ENCODE assay signal across 38 mouse cellular contexts in the genomic region with DNA sequence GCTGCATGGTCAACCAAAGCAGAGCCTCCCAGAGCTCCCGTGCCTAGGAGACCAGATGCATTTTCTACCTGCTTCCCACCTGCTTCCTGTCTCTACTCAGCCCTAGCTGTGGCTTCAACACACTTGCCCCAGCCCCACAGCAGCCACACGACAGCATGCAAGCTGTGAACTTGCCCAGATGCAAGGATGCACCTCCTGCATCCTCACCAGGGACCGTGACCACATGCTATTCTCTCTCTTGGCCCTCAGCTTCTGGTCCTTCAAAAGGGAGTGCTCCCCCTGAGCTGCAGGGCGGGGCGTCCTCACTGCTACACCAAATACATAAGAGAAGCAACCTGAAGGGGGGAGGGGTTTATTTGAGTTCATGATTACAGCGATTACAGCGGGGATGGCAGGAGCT. TPM values are rescaled to one million over a fixed set of nuclear protein-coding genes. Genes with fewer than 3 reads are reported as not detected.
A peak's percentile ranks its signal among the peaks of the same experiment; 100 is the strongest.
DNase-seq lines count a peak whose midpoint lies in the region; ATAC-seq and TF ChIP-seq lines count a peak whose summit lies in the region.
"Had no signal": no experiment of that assay in that cellular context is flagged by ENCODE, and none has a peak within 500 bp of the region (broad histone marks: within the 10 kb centered on the region; RNA-seq: fewer than 3 reads in every experiment).

No protein-coding gene starts in this region.

- peak overlapping the region; percentile 61; the same call in 1 of the 2 replicates for H3K27ac ChIP-seq in CH12.LX (ENCODE audit: insufficient read depth, low read depth)
- H3K27ac ChIP-seq in stomach, embryonic 14.5 days (ENCODE audit: low read length) = no peak overlapping the region
- no peak overlapping the region for H3K27ac ChIP-seq in forebrain, postnatal 0 days (ENCODE audit: low read depth, low read length)
- H3K27ac ChIP-seq in layer of hippocampus, adult 2 months = no peak overlapping the region
- H3K27ac ChIP-seq: kidney, postnatal 0 days; limb, embryonic 13.5 days; lung, embryonic 15.5 days; midbrain, embryonic 10.5 days; midbrain, embryonic 15.5 days had no signal

- no peaks in the 10 kb centered on the region for H3K9me3 ChIP-seq in CH12.LX (replicated peaks; ENCODE audit: low read length)
- H3K9me3 ChIP-seq in stomach, embryonic 14.5 days (ENCODE audit: control insufficient read depth, low read depth, low read length) = no peaks in the 10 kb centered on the region
- no peaks in the 10 kb centered on the region for H3K9me3 ChIP-seq in forebrain, postnatal 0 days (ENCODE audit: low read length)
- H3K9me3 ChIP-seq: limb, embryonic 13.5 days; lung, embryonic 15.5 days; midbrain, embryonic 10.5 days; midbrain, embryonic 15.5 days had no signal

- 38% methylated on average over 7 of the region's 7 CpGs for WGBS in stomach, embryonic 14.5 days
- 50% methylated on average over 7 of the region's 7 CpGs for whole genome bisulfite sequencing in forebrain, postnatal 0 days

- DNase-seq in CD4-positive helper T cell, adult 2 months (ENCODE audit: low read depth, low spot score) = peak; percentile 38
- DNase-seq in CH12.LX (ENCODE audit: extremely low read depth) = no peak
- DNase-seq in thymus, postnatal 10 days (ENCODE audit: low spot score in 2 of 2) = peak; percentile 31 to 37
- no peak for DNase-seq in forebrain, postnatal 0 days
- DNase-seq in layer of hippocampus, adult 2 months (ENCODE audit: low spot score in 2 of 2) = no peak
- no peak for DNase-seq in cerebellum, postnatal 25 days
- DNase-seq in embryo, embryonic 10.5 days (ENCODE audit: low spot score) = no peak
- DNase-seq: adrenal gland, postnatal 10 days; cerebellum, adult 11 months; cerebellum, adult 9-10 months; gastrocnemius, postnatal 36 days; heart, adult 18-20 months; kidney, adult 8-10 months; layer of hippocampus, adult 9-11 months; right cerebral cortex, postnatal 4 days had no signal

- no peak for TF ChIP-seq CTCF in CH12.LX (conservative IDR thresholded peaks at IDR 0.05 in 1 of 2, IDR thresholded peaks at IDR 0.05 in 1 of 2; ENCODE audit: low read depth in 2 of 2, low read length in 2 of 2)
- TF ChIP-seq CTCF in forebrain, postnatal 0 days (IDR thresholded peaks at IDR 0.05; ENCODE audit: low read depth) = no peak
- TF ChIP-seq CTCF in layer of hippocampus, adult 2 months (conservative IDR thresholded peaks at IDR 0.05) = no peak

- H3K4me1 ChIP-seq in CH12.LX (ENCODE audit: control insufficient read depth in 1 of 2, insufficient read depth in 2 of 2) = peaks cover 62 to 83% of the 10 kb centered on the region in 2 experiments
- no peaks in the 10 kb centered on the region; the same call in 1 of the 2 replicates for H3K4me1 ChIP-seq in stomach, embryonic 14.5 days (ENCODE audit: control insufficient read depth, insufficient read depth, low read length)
- H3K4me1 ChIP-seq in forebrain, postnatal 0 days (ENCODE audit: insufficient read depth) = peaks cover 16% of the 10 kb centered on the region

- peak overlapping the region in 1 of 3 experiments; percentile 35 for H3K4me3 ChIP-seq in CH12.LX (replicated peaks in 1 of 3; ENCODE audit: low read depth in 2 of 3, low read length in 2 of 3, poor library complexity in 1 of 3)
- H3K4me3 ChIP-seq in stomach, embryonic 14.5 days (ENCODE audit: low read depth, low read length) = no peak overlapping the region
- no peak overlapping the region for H3K4me3 ChIP-seq in forebrain, postnatal 0 days (ENCODE audit: low read depth, low read length)
- H3K4me3 ChIP-seq in layer of hippocampus, adult 2 months = no peak overlapping the region
- H3K4me3 ChIP-seq: erythroblast, embryonic 14.5 days; limb, embryonic 13.5 days; lung, embryonic 15.5 days; midbrain, embryonic 10.5 days; midbrain, embryonic 15.5 days had no signal

- peaks cover 0 to 58% of the 10 kb centered on the region in 2 experiments for H3K36me3 ChIP-seq in CH12.LX (replicated peaks in 1 of 2; ENCODE audit: control insufficient read depth in 1 of 2, insufficient read depth in 1 of 2, low read length in 1 of 2)
- no peaks in the 10 kb centered on the region for H3K36me3 ChIP-seq in stomach, embryonic 14.5 days (ENCODE audit: control insufficient read depth, insufficient read depth, low read length)
- H3K36me3 ChIP-seq in forebrain, postnatal 0 days (ENCODE audit: insufficient read depth) = no peaks in the 10 kb centered on the region
- H3K36me3 ChIP-seq: G1E; limb, embryonic 13.5 days; lung, embryonic 15.5 days; midbrain, embryonic 10.5 days; midbrain, embryonic 15.5 days had no signal

- in situ Hi-C loops in CH12.LX (cut with MboI; ENCODE audit: low pct_ligation_motif_present, low pct_unique_long_range_greater_than_20kb, low sequenced_read_pairs) = no loop called here

- no peaks in the 10 kb centered on the region for H3K27me3 ChIP-seq in CH12.LX (replicated peaks)
- H3K27me3 ChIP-seq in stomach, embryonic 14.5 days (ENCODE audit: control insufficient read depth, insufficient read depth, low read length) = peaks cover 15% of the 10 kb centered on the region; the same call in 1 of the 2 replicates
- H3K27me3 ChIP-seq in forebrain, postnatal 0 days (ENCODE audit: insufficient read depth, low read length) = no peaks in the 10 kb centered on the region

- TF ChIP-seq POLR2A in CH12.LX (IDR thresholded peaks at IDR 0.05; ENCODE audit: low read depth, low read length) = no peak

- dilution Hi-C loops in CH12.LX (cut with MboI; ENCODE audit: extremely low pct_ligation_motif_present, extremely low pct_unique_long_range_greater_than_20kb, low sequenced_read_pairs) = no loop called here

- no peak overlapping the region; the same call in 1 of the 2 replicates for H3K9ac ChIP-seq in CH12.LX (ENCODE audit: insufficient read depth, low read depth)
- H3K9ac ChIP-seq in stomach, embryonic 14.5 days (replicated peaks; ENCODE audit: low read depth, low read length) = no peak overlapping the region
- H3K9ac ChIP-seq in forebrain, postnatal 0 days = no peak overlapping the region
- H3K9ac ChIP-seq: limb, embryonic 13.5 days; lung, embryonic 15.5 days; midbrain, embryonic 15.5 days had no signal

- TF ChIP-seq RAD21 in CH12.LX (IDR thresholded peaks at IDR 0.05; ENCODE audit: low read depth, low read length) = no peak

- peaks cover 83% of the 10 kb centered on the region for H3K79me2 ChIP-seq in CH12.LX (replicated peaks; ENCODE audit: control insufficient read depth, extremely low read depth, insufficient read depth, poor library complexity, severe bottlenecking)

- 0 out of 2 replicates have a peak overlapping the region, but pooled peaks have one; percentile 3 for H3K4me2 ChIP-seq in CH12.LX (ENCODE audit: insufficient read depth, low read depth, poor library complexity, severe bottlenecking)
- H3K4me2 ChIP-seq in stomach, embryonic 14.5 days (replicated peaks; ENCODE audit: low read depth, low read length) = no peak overlapping the region
- H3K4me2 ChIP-seq in forebrain, postnatal 0 days (ENCODE audit: low read depth) = no peak overlapping the region
- H3K4me2 ChIP-seq: heart, embryonic 11.5 days; limb, embryonic 13.5 days; liver, embryonic 11.5 days; lung, embryonic 15.5 days; midbrain, embryonic 15.5 days had no signal

- TF ChIP-seq EP300 in CH12.LX (IDR thresholded peaks at IDR 0.05; ENCODE audit: low read length) = no peak

- ATAC-seq in stomach, embryonic 14.5 days (ENCODE audit: insufficient number of reproducible peaks, insufficient read depth, low FRiP score, low read depth) = 0 out of 2 replicates have a peak, but pooled peaks have one; percentile 2
- ATAC-seq in forebrain, postnatal 0 days = no peak
- ATAC-seq: hindbrain, embryonic 16.5 days; intestine, embryonic 16.5 days; midbrain, embryonic 15.5 days had no signal

TF ChIP-seq in CH12.LX, 34 proteins besides CTCF, POLR2A, EP300 and RAD21:
- no peak for TF ChIP-seq TCF12 (IDR thresholded peaks at IDR 0.05; ENCODE audit: low read depth, low read length)
- TF ChIP-seq BHLHE40 (IDR thresholded peaks at IDR 0.05; ENCODE audit: low read depth, low read length) = peak; percentile 34; the same call in 1 of the 2 replicates

RNA-seq across cellular contexts. Expression of gene AL607142.1, which starts 27.8 kb away (rescaled TPM):
- total RNA-seq in CH12.LX (2012; rRNA removed) (not detected in 2 replicates), CH12.LX (2014; rRNA removed) (not detected in 2 replicates)
- polyA plus RNA-seq in CH12.LX (2012; ENCODE audit: insufficient read length, low read depth) = 22.0 TPM in 1 of 2 replicates, not detected in the other
- not detected in 2 replicates for polyA plus RNA-seq in stomach, embryonic 14.5 days (2014; fragmentation: Nextera tagmentation; extraction: Ambion mirVana)
- total RNA-seq in forebrain, postnatal 0 days (2014; rRNA removed) = not detected in 2 replicates
- not detected in 2 replicates for polyA plus RNA-seq in forebrain, postnatal 0 days (2015; fragmentation: Nextera tagmentation; extraction: Ambion mirVana)
- not detected for total RNA-seq in layer of hippocampus, adult 2 months (2021)
- total RNA-seq: adrenal gland, postnatal 10 days; common myeloid progenitor, adult 5-6 weeks; G1E; gastrocnemius, postnatal 36 days; heart, adult 18-20 months; hematopoietic stem cell, adult 5-6 weeks; left cerebral cortex, postnatal 36 days; megakaryocyte progenitor cell, adult 5-6 weeks had no signal
- polyA plus RNA-seq: embryonic facial prominence, embryonic 14.5 days; erythroblast, embryonic 14.5 days; forebrain, embryonic 11.5 days; G1E; heart, embryonic 11.5 days; heart, embryonic 16.5 days; hindbrain, embryonic 16.5 days; intestine, embryonic 16.5 days; kidney, postnatal 0 days; large intestine, adult 2 months; limb, embryonic 13.5 days; liver, embryonic 11.5 days; liver, embryonic 16.5 days; lung, embryonic 15.5 days; midbrain, embryonic 10.5 days; midbrain, embryonic 15.5 days; neural tube, embryonic 11.5 days; spleen, adult 2 months had no signal

Comparison
In these comparisons a context has a peak if more than half of its experiments do, and no peak if none do; other contexts are left out.
1. DNase-seq: peak in CD4-positive helper T cell, adult 2 months (single experiment) and thymus, postnatal 10 days (2 of 2); none in CH12.LX (single experiment), forebrain, postnatal 0 days (single experiment), layer of hippocampus, adult 2 months (0 of 2), cerebellum, postnatal 25 days (0 of 2) and embryo, embryonic 10.5 days (single experiment).